Mouse (Mus musculus): ENCODE data around the gene Mrps31. TPM values are rescaled to one million over a fixed set of nuclear protein-coding genes. Genes with fewer than 3 reads are reported as not detected.

Mrps31 gene
- polyA plus RNA-seq (2012; rRNA removed) = 13.7 and 14.9 TPM in 2 replicates

DNA sequence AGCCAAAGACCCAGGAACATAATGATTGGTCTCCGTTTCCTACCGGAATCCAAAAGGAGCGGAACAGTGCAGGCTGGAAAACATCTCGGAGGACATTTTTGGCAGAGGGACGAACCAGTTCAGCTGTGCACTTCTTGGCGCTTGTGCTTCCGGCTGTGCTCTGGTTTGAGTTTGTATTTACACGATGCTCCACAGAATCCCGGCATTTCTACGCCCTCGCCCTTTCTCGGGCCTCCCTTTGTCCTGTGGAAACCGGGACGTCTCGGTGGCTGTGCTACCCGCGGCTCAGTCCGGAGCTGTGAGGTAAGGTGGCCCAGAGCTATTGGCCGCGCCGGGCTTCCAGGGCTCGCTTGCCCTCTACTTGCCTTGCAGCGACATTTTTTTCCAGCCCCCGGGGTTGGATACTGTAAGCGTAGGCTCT, at the start of gene Mrps31:
Gene Mrps31, plus strand, starts transcription at position 80 of the 421 bp plus-strand sequence.

DNA sequence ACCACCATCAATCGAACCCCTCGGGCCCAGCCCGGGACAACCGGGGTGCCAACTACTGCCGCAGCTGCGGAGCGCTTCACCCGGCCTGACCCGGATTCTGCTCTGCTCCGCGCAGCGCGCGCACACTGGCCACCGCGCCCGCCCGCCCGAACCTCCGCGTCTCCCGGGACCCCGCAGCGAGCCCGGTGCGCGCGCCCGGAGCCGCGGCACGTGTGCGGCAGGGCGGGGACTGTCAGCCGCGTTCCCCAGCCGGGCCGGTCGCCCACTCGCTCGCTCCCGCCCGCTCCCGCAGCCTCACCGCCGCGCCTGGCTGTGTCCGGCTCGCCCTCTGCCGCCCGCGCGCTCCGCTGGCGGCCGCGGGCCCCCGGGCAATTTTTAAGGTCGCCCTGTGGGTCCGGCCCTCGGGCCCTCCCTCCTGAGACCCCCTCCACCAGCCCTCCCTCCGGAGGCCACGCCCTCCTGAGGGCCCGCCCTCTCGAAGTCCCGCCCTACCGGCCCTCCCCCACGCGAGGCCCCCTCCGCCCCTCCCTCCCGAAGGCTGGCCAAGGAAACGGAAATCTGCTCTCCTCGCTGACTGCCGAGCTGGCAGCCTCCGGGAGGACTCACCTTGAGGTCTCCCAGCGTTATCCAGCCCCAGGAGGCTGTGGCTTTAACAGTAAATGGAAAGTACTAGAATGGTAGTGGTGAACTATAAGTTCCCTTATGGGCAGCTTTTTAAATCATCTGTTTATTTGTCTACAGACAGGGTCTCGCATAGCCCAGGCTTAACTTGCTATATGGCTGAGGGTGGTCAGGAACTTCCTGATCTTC, 12.8 kb upstream of the Mrps31 start, which contains the start of gene Slc25a15:
Gene Slc25a15, minus strand, starts transcription at position 456 of the 810 bp plus-strand sequence.

Other genes with a start within 250 kb of the Mrps31 start
- 1.9 and 2.2 TPM in 2 replicates for gene Nek3, start 244.9 kb upstream of the Mrps31 start, polyA plus RNA-seq (2012; rRNA removed)
- gene Ckap2, start 225.5 kb upstream of the Mrps31 start, polyA plus RNA-seq (2012; rRNA removed) = 23.0 and 23.4 TPM in 2 replicates
- 5.3 and 6.0 TPM in 2 replicates for gene Vps36, start 218.6 kb upstream of the Mrps31 start, polyA plus RNA-seq (2012; rRNA removed)
- gene Thsd1, start 184.0 kb upstream of the Mrps31 start, polyA plus RNA-seq (2012; rRNA removed) = 0.88 and 1.0 TPM in 2 replicates
- gene Tpte, start 127.9 kb upstream of the Mrps31 start, polyA plus RNA-seq (2012; rRNA removed) = not detected in 2 replicates
- gene Slc25a15, start 12.8 kb upstream of the Mrps31 start, polyA plus RNA-seq (2012; rRNA removed) = 8.6 and 10.3 TPM in 2 replicates